Mouse (Mus musculus) erythroblast, embryonic 14.5 days (primary cell): ENCODE measurements around the gene Gm49368.

Source experiments
- GATA1 ChIP-seq: IDR thresholded peaks from 2 replicates; pipeline ENCODE4 v1.6.1; 2012; ENCODE audit warnings: low read length, inconsistent platforms, mixed read lengths
- TAL1 ChIP-seq: IDR thresholded peaks from 3 replicates; pipeline ENCODE4 v1.6.1; 2012; ENCODE audit warnings: low read length, inconsistent platforms, mixed read lengths

DNA sequence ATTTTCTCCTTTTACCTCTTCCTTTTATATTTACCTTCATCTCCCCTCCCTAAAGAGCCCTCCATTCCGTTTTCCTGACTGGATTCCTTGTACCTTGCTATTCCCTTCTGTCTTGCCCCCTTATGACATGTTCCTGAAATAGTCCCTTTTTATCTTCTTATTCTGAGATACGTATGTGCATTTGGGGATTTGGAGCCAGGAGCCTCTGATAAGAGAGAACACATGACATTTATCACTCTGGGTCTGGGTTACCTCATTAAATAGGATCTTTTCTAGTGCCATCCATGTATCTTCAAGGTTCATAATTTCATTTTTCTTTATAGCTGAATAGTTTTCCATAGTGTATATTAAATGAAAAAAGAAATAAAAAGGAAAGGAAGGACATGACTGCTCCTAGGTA, 16.8 kb upstream of the Gm49368 start:
- TF ChIP-seq TAL1 (no peak), GATA1 (no peak)
